Mouse (Mus musculus): Measurements from ENCODE around the gene Gm10282. TPM values are rescaled to one million over a fixed set of nuclear protein-coding genes. Genes with fewer than 3 reads are reported as not detected.

Gm10282 gene
- polyA plus RNA-seq, 1 experiment = 0.81 TPM

DNA sequence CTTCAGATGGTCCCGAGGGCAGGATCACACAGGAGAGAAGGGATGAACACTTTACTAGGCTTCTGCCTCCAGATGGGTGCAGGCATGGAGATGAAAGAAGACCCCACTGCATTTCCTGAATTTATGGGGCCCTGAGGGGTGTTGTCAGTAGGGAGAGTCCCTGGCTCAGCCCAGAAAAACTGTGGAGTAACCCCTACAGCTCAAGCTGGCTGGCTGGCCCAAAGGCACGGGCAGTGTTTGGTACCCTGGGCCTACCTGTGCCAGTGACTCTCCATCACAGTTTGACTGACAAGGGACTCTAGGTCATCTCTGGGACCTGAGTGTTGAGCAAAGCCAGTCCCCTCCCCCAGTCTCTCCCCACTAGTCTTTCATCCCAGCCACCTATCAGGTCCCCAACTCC, 19.6 kb upstream of the Gm10282 start:
- DNase-seq (ENCODE audit: low read depth, low spot score) = no peak
- 81% methylated on average over 2 of the region's 2 CpGs for WGBS

DNA sequence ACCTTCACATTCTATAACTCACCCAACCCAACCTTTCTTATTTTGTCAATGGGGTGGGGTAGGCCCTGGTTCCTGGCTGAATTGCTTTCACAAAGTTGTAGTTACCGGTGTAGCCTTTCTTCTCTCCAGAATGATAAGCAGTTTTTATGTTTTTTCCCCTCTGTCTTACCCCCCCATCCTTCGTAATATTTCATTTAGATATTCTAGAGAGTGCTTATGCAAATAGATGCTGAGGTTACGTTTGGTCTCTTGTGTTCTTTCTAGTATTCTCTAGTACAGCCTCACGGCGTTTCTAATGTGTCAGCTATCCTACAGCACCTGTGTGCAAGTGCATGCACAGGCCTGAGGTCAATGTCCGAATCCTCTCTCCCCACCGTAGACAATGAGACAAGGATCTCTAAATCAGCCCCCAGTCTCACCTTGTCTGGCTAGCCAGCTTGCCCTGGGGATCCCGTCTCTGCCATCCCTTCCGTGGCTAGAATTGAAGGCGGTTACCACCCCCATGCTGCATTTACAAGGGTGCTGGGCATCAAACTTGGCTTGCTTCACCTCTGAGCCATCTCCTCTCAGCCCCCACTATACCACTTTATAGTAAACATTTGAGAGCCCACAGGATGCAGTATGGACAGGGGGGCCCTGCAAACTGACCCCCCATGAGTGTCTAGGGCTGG, 19.1 kb upstream of the Gm10282 start:
- 82% methylated on average over 10 of the region's 10 CpGs for WGBS
- DNase-seq (ENCODE audit: low read depth, low spot score) = no peak

DNA sequence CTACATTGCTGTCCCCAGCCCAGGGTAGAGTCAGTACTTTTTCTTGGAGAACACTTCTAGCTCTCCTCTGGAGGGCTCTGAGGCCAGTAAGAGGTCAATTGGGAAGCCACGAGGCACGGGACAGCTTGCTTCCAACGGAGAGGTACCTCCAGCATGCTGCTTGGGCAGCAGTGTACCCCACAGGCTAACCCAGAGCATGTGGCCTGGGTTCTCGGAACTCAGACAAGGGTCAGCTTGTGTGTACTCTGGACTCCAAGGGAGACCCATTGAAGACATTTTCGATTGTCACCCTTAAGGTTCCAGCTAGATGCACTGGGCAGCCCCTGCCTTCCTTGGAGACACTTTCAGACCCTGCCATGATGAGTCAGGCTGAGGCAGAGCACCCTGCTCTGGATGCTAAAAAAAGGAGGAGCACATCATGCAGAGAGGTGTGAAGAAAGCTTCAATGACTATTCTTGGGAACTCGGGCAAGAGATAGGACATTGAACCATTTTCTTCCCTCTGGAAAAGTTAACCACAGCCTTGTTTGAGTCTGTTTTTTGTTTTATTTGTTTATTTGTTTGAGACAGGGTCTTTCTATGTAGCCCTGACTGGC, 18.2 kb upstream of the Gm10282 start:
- WGBS = 68% methylated on average over 6 of the region's 6 CpGs
- DNase-seq (ENCODE audit: low read depth, low spot score) = no peak

DNA sequence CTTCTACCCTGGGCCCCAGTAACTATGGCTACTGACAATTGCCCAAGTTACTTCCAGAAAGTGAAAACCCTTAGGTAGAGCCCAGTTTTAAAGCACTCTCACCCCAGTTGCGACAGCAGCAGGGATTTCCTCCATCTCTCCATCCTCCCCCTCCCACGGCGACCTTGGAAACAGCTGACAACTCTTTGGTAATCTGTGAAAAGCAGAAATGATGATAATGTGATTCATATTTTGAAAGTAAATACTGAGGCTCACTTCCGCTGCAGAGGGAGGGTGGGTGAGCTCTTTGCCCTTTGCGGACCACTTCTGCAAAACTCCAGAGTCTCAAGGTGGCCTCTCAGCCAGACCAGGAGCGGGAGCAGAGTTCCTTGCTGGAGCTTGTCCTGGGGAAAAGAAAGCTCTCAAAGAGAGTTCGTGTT, 17.4 kb upstream of the Gm10282 start:
- WGBS = 56% methylated on average over 7 of the region's 7 CpGs
- no peak for DNase-seq (ENCODE audit: low read depth, low spot score)

DNA sequence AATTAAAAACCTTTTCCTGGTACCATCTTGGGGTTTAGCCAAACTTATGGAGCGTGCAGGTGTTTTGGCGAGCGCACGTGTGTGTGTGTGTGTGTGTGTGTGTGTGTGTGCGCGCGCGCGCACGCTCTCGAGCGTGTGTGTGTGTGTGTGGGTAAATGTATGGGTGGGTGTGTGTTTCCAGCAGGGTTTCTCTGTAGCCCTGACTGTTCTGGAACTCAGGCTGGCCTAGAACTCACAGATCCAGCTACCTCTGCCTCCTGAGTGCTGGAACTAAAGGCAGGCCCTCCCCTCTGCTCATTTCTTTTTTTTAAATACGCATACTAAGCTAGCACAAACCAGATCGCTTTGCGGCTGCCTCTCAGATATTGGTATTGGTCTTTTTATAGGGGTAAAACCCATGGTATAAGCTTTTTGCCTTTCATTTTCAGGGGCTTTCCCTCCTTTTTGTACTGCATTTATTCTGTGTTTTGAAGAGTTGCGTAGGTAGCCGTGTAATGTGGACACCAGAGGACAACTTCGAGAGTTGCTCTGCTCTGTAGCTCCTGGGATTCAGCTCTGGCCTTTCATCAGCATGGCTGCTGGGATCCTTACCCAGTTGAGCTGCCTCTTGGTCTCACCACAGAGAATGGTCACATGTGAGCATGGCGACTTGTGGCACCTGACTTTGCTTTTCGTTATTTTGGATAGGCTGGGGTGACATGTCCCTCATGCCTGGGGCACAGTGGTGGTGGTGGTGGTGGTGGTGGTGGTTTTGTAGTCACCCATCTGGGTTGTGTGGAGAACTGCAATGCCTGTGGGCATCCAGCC, 16.8 kb upstream of the Gm10282 start:
- WGBS = 78% methylated on average over 20 of the region's 20 CpGs
- no peak for DNase-seq (ENCODE audit: low read depth, low spot score)

DNA sequence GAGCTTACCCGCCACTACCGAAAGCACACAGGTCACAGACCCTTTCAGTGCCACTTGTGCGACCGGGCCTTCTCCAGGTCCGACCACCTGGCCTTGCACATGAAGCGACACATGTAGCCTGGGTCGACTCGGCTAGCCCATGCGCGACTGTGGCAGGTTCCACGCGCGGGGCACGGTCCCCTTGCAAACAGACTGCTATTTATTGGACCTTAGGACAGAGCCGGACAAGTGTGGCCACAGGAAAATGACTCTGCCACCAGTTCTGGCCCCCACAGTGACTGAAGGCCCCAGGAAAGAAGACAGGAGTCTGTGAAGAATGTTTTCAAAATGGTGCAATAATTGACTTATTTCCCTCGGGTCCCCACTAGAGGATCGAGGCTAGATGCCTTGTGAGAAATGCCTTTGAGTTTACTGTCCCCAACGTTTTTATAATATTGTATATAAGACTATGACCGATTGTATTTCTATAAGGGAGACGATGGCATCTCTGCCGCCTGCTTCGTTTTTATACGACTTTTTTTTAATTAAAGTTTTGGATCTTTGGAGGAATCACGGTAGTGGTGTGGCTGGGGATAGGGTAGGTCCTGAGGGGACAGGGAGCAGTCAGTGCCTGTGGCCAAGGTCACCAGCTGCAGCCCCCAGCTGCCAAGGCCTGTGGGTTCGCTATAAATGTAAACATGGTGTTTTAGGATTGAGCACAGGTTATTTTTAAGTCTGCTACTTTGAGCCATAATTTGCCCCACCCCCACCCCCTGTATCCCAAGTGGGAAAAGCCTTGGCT, 15.9 kb upstream of the Gm10282 start:
- DNase-seq (ENCODE audit: low read depth, low spot score) = no peak
- 65% methylated on average over 25 of the region's 25 CpGs for WGBS

DNA sequence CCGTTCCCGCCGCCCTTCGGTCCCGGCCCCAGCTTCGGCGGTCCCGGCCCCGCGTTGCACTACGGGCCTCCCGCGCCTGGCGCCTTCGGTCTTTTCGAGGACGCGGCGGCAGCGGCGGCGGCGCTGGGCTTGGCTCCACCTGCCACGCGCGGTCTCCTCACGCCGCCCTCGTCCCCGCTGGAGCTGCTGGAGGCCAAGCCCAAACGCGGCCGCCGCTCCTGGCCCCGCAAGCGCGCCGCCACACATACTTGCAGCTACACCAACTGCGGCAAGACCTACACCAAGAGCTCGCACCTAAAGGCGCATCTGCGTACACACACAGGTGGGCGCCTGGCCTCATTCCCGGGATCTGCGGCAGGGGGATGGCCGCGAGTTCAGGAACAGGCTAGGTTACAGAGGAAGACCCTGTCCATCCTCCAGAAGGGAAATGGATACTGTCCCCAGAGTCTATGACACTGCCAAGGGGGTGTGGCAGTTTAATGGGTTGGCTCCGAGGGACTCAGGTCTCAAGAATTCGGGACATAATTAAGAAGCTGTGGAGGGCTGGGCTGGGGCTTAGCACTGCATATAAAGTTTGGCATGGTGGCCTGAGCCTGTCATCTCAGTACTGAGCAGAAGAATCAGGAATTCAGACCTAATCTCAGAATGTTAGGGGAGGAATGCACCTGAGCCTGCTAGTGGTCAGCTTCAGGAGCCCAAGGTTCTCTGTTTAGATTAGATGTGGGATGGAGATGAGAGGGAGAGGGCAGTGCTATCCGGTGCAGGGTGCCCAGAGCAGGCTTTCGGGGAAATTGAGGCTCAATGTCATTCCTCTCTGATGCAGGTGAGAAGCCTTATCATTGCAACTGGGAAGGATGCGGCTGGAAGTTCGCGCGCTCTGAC, 15.1 kb upstream of the Gm10282 start:
- WGBS = 10% methylated on average over 55 of the region's 55 CpGs
- DNase-seq (ENCODE audit: low read depth, low spot score) = no peak

DNA sequence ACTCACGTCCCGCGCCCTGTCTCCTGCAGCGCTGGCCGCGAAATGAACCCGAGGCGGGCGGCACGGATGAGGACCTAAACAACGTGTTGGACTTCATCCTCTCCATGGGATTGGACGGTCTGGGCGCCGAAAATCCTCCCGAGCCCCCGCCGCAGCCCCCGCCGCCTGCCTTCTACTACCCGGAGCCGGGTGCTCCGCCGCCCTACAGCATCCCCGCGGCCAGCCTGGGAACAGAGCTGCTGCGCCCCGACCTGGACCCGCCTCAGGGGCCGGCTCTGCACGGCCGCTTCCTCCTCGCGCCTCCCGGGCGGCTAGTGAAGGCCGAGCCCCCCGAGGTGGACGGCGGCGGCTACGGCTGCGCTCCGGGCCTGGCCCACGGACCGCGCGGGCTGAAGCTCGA, 14.3 kb upstream of the Gm10282 start:
- WGBS = 1% methylated on average over 48 of the region's 48 CpGs
- DNase-seq (ENCODE audit: low read depth, low spot score) = no peak

DNA sequence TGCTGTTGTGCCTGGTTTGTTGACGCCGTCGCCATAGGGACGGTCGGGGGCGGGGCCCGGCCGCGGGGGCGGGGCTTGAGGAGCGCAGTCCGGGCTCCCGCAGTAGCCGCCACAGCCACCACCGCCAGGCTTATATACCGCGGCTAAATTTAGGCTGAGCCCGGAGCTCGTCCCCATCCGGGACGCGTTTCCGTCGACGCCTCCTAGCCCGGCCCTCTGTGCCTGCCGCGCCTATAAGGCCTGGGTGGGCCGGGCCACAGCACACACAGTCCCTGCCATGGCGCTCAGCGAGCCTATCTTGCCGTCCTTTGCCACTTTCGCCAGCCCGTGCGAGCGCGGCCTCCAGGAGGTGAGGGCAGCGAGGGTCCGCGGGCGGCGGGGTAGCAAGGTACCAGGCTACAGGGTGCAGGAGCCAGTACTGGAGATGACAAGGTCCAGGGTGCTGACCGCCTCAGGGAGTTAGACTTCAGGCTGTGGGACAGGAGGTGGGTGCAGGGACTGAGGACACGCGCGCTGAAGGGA, 13.8 kb upstream of the Gm10282 start, which contains the start of gene Klf2:
Klf2 (plus strand) TSS at position 233 of the 522 bp plus-strand sequence.
- peak; percentile 79 for DNase-seq (ENCODE audit: low read depth, low spot score)
- under 1% methylated on average over 46 of the region's 46 CpGs for WGBS

DNA sequence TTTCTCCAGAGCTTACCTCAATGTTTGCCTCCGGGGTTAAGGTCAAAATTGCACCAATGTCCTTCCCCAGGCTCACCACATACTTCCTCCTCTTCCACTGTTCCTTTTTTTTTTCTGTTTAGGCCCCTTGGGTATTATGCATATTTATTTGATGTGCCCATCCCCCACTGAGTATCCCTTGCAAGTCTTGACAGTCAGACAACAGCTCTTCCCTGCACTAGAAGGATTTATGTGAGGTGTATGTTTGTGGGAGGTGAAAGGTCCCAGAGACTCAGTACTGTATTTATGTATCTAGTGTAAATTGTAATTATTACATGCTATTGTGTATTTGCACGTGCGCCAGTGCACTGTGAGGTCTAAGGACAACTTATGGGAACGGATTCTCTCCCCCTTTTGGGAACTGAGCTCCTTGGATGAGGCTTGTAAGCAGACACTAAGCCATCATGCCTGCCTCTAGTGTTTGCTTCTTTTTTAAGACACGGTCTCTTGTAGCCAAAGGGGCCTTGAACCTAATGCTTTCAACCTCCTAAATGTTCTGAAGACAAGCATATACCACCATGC, 12.8 kb upstream of the Gm10282 start:
- WGBS = 44% methylated on average over 5 of the region's 5 CpGs
- no peak for DNase-seq (ENCODE audit: low read depth, low spot score)

DNA sequence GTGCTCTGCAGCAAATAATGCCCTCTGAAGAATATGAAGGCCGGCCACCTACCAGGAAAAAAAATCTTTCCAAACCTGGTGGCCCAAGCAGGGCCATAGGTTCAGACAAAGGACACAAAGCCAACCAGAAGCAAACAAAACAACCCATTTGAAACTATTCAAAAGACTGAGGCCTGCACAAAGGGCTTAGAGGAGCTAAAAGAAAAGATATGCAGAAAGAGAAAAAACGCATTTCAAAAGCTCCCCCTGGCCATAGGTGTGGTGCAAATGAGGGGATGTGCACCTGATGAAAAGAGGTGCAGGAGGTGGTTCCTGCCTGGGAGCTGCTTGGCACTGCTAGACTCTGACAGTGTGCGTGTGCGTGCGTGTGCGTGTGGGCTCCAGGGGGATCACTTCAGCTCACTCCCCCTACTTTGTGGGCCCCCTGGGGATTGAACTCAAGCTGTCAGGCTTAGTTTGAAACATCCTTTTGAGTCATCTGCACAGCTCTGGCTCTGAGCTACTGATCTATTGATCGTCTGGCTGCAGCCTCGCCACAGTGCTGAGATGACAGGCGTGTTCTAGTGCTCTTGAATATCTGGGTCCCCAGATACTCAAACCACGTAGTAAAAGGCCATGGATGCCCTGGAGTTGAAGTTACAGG, 11.1 kb upstream of the Gm10282 start:
- DNase-seq (ENCODE audit: low read depth, low spot score) = no peak
- 88% methylated on average over 10 of the region's 10 CpGs for WGBS

DNA sequence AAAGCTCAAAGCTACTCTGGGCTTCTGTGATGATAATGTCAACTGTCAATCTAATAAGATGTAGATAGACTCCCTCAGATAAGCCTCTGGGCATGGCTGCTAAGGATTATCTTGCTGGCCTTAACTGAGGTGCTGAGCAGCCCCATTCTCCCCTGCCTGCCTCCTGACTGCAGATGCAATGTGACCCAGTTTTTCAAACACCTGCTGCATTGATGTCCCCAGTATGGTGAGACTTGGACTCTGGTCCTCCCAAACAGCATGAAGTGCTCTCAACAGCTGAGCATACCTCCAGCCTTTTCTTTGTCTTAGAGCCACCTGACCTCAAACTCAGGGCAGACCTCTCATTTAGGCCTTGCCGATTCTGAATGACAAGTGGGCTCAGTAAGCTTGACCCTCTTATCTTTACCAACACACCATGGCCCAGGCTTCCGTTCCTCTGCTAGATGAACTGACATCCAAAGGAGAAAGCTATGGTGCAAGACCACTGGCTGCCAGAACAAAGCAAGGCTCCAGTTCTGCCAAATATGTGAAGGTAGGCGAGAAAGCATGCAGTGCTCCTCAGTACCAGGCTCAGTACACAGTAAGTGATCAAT, 8.0 kb upstream of the Gm10282 start:
- WGBS = 96% methylated on average over 3 of the region's 3 CpGs
- DNase-seq (ENCODE audit: low read depth, low spot score) = no peak

DNA sequence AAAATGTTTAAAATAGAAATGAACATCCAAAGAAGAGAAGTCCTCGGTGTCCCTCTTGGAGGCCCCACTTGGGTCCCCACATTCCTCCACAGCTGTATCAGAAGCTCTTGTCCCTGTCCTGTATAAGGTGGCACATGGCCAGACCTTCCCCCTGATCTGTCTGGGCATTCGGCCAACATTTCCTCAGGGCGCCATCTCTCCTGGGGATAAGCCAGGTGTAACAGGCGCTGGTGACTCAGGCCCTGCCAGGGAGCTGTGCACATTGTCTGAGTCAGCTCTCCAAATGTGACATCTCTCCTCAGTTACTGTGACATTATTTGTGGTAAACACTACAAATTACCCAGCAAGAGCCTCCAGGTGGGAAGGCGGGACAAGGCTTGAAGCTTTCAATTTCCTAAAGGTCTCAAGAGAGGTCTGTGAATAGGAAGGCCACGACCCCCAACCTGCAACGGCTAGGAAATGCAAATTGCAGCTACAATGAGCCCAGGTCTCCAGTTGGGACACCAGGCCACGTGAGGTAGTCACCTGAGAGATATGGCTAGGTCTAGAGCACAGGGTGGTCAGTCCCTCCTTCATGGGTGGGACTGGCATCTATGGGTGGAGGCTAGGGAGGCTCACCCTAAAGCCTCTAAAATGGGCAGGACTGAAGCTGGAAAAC, 5.9 kb upstream of the Gm10282 start:
- no peak for DNase-seq (ENCODE audit: low read depth, low spot score)
- WGBS = 14% methylated on average over 8 of the region's 8 CpGs

DNA sequence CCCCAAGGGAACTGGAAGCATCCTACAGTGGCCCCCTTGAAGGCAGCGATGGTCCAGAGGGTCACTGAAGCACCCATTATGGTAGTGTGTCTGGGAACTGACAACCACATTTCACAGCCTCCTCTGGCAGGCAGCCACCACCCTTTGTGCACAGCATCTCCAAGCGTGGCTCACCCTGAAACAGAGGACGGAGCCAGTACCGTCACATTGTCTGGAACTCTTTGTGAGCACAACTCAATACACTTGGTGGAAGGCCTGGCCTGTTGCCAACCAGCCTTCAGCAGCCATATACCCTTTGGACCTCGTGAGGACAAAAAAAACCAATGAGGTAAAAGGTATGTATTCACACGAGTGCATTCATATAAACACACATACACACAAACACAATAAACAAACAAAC, 3.2 kb upstream of the Gm10282 start:
- 29% methylated on average over 6 of the region's 6 CpGs for WGBS
- no peak for DNase-seq (ENCODE audit: low read depth, low spot score)

DNA sequence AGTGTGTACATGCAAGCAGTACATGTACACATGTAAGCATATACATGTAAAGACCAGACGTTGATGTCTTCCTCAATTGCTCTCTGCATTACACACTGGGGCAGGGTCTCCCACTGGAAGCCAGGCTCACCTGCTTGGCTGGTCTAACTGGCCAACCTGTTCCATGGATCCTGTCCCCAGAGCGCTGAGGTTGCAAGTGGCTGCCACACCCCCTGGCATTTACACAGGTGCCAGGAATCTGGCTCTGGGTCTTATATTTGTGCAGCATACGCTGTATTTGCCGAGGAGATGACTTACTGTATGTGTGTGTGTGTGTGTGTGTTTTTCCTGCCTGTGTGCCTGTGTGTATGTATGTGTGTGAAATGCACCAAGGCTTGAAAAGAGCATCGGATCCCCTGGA, 1.9 kb upstream of the Gm10282 start:
- no peak for DNase-seq (ENCODE audit: low read depth, low spot score)
- 39% methylated on average over 5 of the region's 5 CpGs for WGBS

DNA sequence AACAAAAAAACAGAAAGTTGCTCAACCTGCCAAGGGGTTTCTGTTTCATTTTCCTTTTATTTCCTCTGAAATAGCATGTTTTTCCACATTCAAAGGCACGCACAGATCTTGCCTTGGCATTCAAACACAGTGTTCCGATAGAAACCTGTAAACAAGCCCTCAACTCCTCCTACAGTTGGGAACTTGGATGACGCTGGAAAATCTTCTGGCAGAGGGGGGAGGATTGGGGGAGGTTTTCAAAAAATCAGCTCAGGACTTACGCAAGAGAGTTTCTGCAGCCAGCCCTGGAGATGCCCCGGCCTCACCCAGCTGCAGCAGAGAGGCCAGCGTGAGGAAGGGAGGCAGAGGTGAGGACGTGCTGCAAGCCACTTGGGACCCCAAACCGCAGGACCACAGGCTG, 1.4 kb downstream of the Gm10282 start:
- WGBS = 19% methylated on average over 8 of the region's 8 CpGs
- DNase-seq (ENCODE audit: low read depth, low spot score) = no peak

DNA sequence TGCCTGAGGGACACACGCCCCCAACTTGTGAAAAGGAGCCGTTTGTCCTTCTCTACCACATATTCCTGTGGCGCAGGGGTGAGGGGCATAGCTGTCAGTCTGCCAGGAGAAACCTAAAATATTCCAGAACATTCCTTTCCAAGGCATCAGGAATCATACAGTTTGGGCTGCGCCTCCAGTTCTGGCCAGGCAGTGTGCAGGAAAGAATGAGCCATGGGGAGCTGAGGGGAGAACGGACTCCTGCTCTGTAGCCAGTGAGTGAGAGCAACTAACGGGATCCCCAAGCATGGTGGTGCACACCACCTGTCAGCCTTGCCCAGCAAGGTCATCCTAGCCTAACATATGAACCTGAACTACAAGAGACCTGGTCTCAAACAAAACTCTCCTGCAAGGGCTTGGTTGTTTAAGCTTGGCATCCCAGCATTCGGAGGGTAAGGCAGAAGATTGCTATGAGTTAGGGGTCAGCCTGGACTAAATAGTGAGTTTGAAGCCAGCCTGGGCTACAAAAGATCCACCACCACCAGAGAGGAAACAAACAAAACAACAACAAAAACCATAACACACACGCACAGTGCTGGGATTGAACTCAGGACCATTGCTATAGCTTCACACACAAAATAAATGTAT, 2.0 kb downstream of the Gm10282 start:
- DNase-seq (ENCODE audit: low read depth, low spot score) = no peak
- WGBS = 39% methylated on average over 8 of the region's 8 CpGs
